Mouse (Mus musculus): ENCODE data around the gene Gm8369. TPM values are rescaled to one million over a fixed set of nuclear protein-coding genes. Genes with fewer than 3 reads are reported as not detected.
"Not testable (repeated sequence)": the region's sequence is repeated elsewhere in the genome, so short reads cannot be mapped to it uniquely, and the experiment has no call there.

The Gm8369 gene
- total RNA-seq, 2 experiments from 2014 or later = 8.3 to 24.7 TPM

DNA sequence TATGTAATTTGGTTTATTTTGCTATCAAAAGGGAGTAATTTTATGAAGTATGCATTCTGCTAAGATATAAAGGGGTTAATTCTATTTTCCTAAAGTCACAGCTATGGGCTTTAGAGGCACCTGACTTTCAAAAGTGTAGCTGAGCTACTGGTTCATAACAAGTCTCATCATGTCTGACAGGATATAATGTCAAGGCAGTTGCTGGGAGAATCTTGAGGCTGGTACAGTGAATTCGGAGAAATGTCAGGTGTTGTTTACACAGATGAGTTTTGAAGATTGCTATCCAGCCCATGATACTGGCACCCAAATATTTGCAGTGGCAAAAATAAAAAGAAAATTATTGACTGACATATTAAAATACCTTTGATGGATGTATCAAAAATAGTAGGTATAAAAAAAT lies 19.1 kb downstream of the Gm8369 start:
- ATAC-seq (replicated peaks; ENCODE audit: low FRiP score, poor library complexity, severe bottlenecking) = no peak

- ATAC-seq (replicated peaks; ENCODE audit: low FRiP score, poor library complexity, severe bottlenecking) = no peak
Observed at GRCm38 (mm10) chr19:11513458-11513857, 27.7 kb downstream of the Gm8369 start.

DNA sequence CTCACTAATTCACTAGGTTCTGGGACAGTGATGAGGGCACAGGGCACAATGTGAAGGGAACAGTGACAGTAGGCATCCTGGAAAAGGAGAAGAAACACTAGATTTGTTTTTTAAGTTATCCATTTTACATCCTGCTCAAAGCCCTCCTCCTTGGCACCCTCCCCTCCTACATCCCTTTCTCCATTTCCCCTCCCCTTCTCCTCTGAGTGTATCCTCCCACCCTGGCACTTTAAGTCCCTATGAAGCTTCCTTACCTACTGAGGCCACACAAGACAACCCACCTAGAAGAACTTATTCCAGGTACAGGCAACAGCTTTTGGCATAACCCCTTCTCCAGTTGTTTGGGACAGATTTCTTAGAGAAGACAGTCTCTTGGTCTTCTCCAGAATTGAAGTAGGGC lies 30.5 kb downstream of the Gm8369 start, which contains the start of gene Ms4a6b:
Gene Ms4a6b, plus strand, starts transcription at position 267 of the 400 bp plus-strand sequence.
- ATAC-seq (replicated peaks; ENCODE audit: low FRiP score, poor library complexity, severe bottlenecking) = no peak

DNA sequence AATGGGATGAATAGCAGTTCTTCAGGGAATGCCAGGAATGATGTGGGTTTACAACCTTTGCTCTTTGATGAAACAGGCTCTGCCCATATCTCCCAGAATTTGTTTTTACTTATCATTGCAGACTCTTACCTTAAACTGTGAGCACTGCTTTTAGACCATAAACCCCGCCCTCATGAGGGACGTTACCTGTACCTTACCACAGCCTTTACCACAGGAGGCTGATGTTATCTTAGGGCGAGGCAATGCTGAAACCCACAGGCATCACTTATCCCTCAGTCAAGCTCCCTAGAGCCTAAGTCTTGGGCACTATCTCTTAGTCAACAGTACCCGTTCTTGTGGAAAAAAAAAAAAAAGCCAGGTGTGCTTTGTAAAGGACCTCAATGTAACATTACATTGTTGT lies 31.1 kb downstream of the Gm8369 start:
- ATAC-seq (replicated peaks; ENCODE audit: low FRiP score, poor library complexity, severe bottlenecking) = no peak

DNA sequence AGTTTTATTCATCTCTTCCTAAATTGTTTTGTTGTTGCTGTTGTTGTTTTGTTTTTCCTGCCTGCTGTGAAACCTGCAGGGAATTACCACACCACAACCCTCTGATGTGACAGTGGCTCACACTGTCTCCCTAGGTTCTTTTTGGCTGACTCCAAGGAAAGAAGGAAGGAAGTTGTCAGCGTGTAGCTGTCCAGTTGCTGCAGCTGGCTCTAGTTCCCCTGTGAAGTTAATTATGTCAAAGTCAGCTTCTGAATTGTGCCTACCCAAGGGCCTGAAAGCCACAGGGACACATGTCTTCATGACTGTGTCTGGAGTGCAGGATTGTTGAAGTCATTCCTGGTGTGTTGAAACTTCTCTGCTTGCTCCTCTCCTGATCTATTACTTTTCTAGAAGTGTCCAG lies 31.6 kb downstream of the Gm8369 start:
- not testable (repeated sequence) for ATAC-seq (replicated peaks; ENCODE audit: low FRiP score, poor library complexity, severe bottlenecking)

DNA sequence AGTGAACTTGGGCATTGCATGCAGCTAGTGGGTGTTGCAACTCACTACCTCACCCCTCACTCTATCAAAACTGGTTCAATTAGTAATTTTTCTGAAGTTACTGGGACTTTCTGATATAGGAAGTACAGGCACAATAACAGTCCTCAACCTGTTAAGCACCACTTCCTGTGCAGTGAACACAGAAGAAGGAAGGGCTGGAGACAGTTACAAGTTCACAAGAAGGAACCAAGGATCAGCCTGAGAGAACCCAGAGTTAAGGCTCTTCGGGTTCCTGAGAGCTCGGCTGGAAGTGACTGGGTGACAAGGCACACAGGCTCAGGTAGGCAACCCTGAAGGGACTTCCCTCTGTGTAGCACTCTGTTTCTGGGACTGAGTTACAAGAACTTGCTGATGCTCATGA lies 32.6 kb downstream of the Gm8369 start:
- not testable (repeated sequence) for ATAC-seq (replicated peaks; ENCODE audit: low FRiP score, poor library complexity, severe bottlenecking)

DNA sequence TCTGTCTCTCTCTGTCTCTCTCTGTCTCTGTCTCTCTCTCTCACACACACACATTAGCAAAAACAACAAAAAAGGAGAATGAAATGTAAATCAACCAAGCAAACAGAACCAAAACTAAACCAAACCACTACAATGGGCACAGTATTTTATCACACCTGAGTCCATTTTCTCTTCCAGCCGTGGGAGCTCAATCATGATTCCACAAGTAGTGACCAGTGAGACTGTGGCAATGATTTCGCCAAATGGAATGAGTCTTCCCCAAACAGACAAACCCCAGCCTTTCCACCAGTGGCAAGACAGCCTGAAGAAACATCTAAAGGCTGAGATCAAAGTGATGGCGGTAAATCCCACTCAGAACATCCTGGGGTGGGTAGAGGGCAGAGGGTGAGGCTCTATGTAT lies 34.4 kb downstream of the Gm8369 start:
- ATAC-seq (replicated peaks; ENCODE audit: low FRiP score, poor library complexity, severe bottlenecking) = no peak

- no peak for ATAC-seq (replicated peaks; ENCODE audit: low FRiP score, poor library complexity, severe bottlenecking)
Observed at GRCm38 (mm10) chr19:11533421-11533820, 47.7 kb downstream of the Gm8369 start.

GRCm38 (mm10) chr19:11533888-11534445 lies 48.2 kb downstream of the Gm8369 start:
- ATAC-seq (replicated peaks; ENCODE audit: low FRiP score, poor library complexity, severe bottlenecking) = no peak

DNA sequence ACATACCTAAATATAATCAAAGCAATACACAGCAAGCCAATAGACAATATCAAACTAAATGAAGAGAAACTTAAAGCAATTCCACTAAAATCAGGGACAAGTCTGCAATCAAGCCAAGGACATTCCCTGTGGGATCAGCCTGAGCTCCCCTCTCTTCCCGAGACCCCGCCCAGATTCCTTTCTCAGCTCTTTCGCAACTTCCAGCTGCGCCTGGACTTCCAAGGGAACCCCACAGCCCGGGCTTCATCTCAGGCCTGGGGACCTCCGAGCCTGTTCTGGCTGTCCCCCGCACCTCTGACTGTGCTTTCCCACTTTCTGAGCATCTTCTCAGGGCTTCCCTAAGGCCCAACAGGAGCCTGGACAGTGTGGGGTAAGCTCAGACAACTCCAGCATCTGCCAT lies 50.9 kb downstream of the Gm8369 start, which contains the start of gene Ms4a4d:
Gene Ms4a4d, plus strand, starts transcription at position 209 of the 400 bp plus-strand sequence.
- no peak for ATAC-seq (replicated peaks; ENCODE audit: low FRiP score, poor library complexity, severe bottlenecking)

- ATAC-seq (replicated peaks; ENCODE audit: low FRiP score, poor library complexity, severe bottlenecking) = no peak
Observed at GRCm38 (mm10) chr19:11537336-11537735, 51.6 kb downstream of the Gm8369 start.

DNA sequence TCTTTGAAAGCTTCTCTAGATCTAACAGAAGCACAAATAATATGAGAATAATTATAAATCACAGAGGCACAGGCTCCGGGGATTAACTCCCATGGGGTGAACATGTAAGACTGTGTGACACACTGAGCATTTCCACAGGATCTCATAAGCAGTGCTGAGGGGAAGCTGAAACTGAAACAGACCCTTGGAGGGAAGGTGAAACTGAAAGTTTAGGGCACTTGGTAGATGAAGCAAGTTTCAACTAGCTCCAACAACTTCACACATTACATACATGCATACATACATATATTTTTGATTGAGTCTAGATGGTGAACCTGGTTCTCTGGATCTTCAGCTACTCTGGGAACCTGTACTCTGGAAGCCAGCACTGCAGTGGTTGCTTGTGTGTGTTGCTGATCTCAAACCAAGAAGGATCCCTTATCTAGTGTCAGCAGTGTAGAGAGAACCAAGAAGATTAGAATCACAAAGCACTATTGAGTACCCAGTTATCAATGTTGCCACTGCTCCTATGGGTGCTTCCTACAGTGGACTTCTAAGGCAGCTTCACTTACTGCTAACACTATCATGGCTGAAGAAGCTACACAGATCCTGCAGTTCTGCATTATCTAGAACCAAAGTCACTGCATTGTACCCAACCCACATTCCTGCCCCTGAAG lies 54.6 kb downstream of the Gm8369 start:
- not testable (repeated sequence) for ATAC-seq (replicated peaks; ENCODE audit: low FRiP score, poor library complexity, severe bottlenecking)

DNA sequence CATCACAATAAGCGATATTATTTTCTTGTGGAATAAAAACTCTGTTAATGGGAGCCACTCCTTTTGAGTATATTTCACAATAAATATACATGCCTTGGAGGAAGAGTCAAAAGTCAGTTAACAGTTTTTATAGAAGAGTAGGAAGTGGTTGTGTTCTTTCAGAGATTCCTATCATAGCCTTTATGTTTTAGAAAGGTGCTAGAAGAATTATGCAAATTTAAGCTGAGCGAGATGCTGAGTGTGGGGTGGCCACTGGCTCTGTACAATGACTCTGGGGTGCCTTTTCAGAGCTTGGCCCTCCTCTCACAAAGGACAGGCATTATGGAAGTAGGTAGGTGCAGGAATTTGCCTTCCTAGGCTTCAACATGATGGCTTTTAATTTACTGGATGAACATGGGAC lies 58.6 kb downstream of the Gm8369 start:
- ATAC-seq (replicated peaks; ENCODE audit: low FRiP score, poor library complexity, severe bottlenecking) = not testable (repeated sequence)

DNA sequence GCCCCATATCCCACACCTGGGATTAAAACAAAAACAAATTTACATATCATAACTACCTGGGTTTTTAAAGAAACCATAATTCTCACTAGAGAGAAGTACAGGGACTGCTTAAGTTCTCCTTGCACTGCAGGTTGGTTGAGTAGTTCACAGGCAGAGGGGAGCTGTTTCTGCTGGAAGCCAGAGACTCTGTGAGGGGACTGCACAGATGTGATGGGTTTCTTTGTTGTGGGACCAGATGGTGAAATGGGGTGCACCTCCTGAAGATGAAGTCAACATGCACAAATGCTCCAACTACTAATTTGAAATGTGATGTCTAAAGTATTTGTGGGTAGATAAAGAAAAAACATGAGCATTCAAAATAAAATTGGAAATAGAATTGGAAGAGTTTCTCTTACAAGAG lies 62.2 kb downstream of the Gm8369 start:
- ATAC-seq (replicated peaks; ENCODE audit: low FRiP score, poor library complexity, severe bottlenecking) = no peak

GRCm38 (mm10) chr19:11554726-11555125 lies 69.0 kb downstream of the Gm8369 start:
- no peak for ATAC-seq (replicated peaks; ENCODE audit: low FRiP score, poor library complexity, severe bottlenecking)

GRCm38 (mm10) chr19:11559560-11559959 lies 73.8 kb downstream of the Gm8369 start:
- not testable (repeated sequence) for ATAC-seq (replicated peaks; ENCODE audit: low FRiP score, poor library complexity, severe bottlenecking)

Other genes with a start within 250 kb of the Gm8369 start
- 19.8 and 24.3 TPM in 2 replicates for gene Ms4a1, start 219.7 kb upstream of the Gm8369 start, total RNA-seq (2015; ENCODE audit: low replicate concordance)
- 12.8 and 13.2 TPM in 2 replicates for gene Ms4a1, start 219.7 kb upstream of the Gm8369 start, total RNA-seq (2017; ENCODE audit: low replicate concordance)
- gene Ms4a5, start 202.1 kb upstream of the Gm8369 start, total RNA-seq (2015; ENCODE audit: low replicate concordance) = not detected in 2 replicates
- gene Ms4a5, start 202.1 kb upstream of the Gm8369 start, total RNA-seq (2017; ENCODE audit: low replicate concordance) = not detected in 2 replicates
- 3.6 TPM in 1 of 2 replicates, not detected in the other for gene Ms4a14, start 171.5 kb upstream of the Gm8369 start, total RNA-seq (2015; ENCODE audit: low replicate concordance)
- gene Ms4a14, start 171.5 kb upstream of the Gm8369 start, total RNA-seq (2017; ENCODE audit: low replicate concordance) = under 0.01 TPM in 1 of 2 replicates, not detected in the other
- gene Ms4a7, start 149.8 kb upstream of the Gm8369 start, total RNA-seq (2015; ENCODE audit: low replicate concordance) = 3.6 and 8.8 TPM in 2 replicates
- 8.3 TPM in 1 of 2 replicates, not detected in the other for gene Ms4a7, start 149.8 kb upstream of the Gm8369 start, total RNA-seq (2017; ENCODE audit: low replicate concordance)
- gene Ms4a4a, start 110.4 kb upstream of the Gm8369 start, total RNA-seq (2015; ENCODE audit: low replicate concordance) = not detected in 2 replicates
- not detected in 2 replicates for gene Ms4a4a, start 110.4 kb upstream of the Gm8369 start, total RNA-seq (2017; ENCODE audit: low replicate concordance)
- gene Ms4a4c, start 81.2 kb upstream of the Gm8369 start, total RNA-seq (2015; ENCODE audit: low replicate concordance) = 17.3 and 39.4 TPM in 2 replicates
- 1.5 and 4.2 TPM in 2 replicates for gene Ms4a4c, start 81.2 kb upstream of the Gm8369 start, total RNA-seq (2017; ENCODE audit: low replicate concordance)
- gene Ms4a4b, start 42.4 kb upstream of the Gm8369 start, total RNA-seq (2015; ENCODE audit: low replicate concordance) = 40.0 and 72.9 TPM in 2 replicates
- gene Ms4a4b, start 42.4 kb upstream of the Gm8369 start, total RNA-seq (2017; ENCODE audit: low replicate concordance) = 1.4 and 5.0 TPM in 2 replicates
- 21.0 and 37.1 TPM in 2 replicates for gene Ms4a6c, start 16.6 kb upstream of the Gm8369 start, total RNA-seq (2015; ENCODE audit: low replicate concordance)
- 13.0 and 39.2 TPM in 2 replicates for gene Ms4a6c, start 16.6 kb upstream of the Gm8369 start, total RNA-seq (2017; ENCODE audit: low replicate concordance)
- gene Ms4a6b, start 30.6 kb downstream of the Gm8369 start, total RNA-seq (2015; ENCODE audit: low replicate concordance) = 15.1 and 22.2 TPM in 2 replicates
- 5.4 and 12.9 TPM in 2 replicates for gene Ms4a6b, start 30.6 kb downstream of the Gm8369 start, total RNA-seq (2017; ENCODE audit: low replicate concordance)
- 3.2 and 4.2 TPM in 2 replicates for gene Ms4a4d, start 50.9 kb downstream of the Gm8369 start, total RNA-seq (2015; ENCODE audit: low replicate concordance)
- 1.3 TPM in 1 of 2 replicates, not detected in the other for gene Ms4a4d, start 50.9 kb downstream of the Gm8369 start, total RNA-seq (2017; ENCODE audit: low replicate concordance)
- gene Ms4a6d, start 118.9 kb downstream of the Gm8369 start, total RNA-seq (2015; ENCODE audit: low replicate concordance) = 2.2 and 5.4 TPM in 2 replicates
- gene Ms4a6d, start 118.9 kb downstream of the Gm8369 start, total RNA-seq (2017; ENCODE audit: low replicate concordance) = 0.90 TPM in 1 of 2 replicates, not detected in the other
- gene Ms4a2, start 137.8 kb downstream of the Gm8369 start, total RNA-seq (2015; ENCODE audit: low replicate concordance) = 13.3 and 21.4 TPM in 2 replicates
- gene Ms4a2, start 137.8 kb downstream of the Gm8369 start, total RNA-seq (2017; ENCODE audit: low replicate concordance) = 6.8 and 12.9 TPM in 2 replicates
- 148 and 159 TPM in 2 replicates for gene Ms4a3, start 154.9 kb downstream of the Gm8369 start, total RNA-seq (2015; ENCODE audit: low replicate concordance)
- gene Ms4a3, start 154.9 kb downstream of the Gm8369 start, total RNA-seq (2017; ENCODE audit: low replicate concordance) = 39.9 and 40.2 TPM in 2 replicates
- not detected in 2 replicates for gene Oosp2, start 174.6 kb downstream of the Gm8369 start, total RNA-seq (2015; ENCODE audit: low replicate concordance)
- gene Oosp2, start 174.6 kb downstream of the Gm8369 start, total RNA-seq (2017; ENCODE audit: low replicate concordance) = not detected in 2 replicates
- 2.1 TPM in 1 of 2 replicates, not detected in the other for gene Oosp1, start 205.2 kb downstream of the Gm8369 start, total RNA-seq (2015; ENCODE audit: low replicate concordance)
- gene Oosp1, start 205.2 kb downstream of the Gm8369 start, total RNA-seq (2017; ENCODE audit: low replicate concordance) = 6.3 TPM in 1 of 2 replicates, not detected in the other
- not detected in 2 replicates for gene Oosp3, start 211.1 kb downstream of the Gm8369 start, total RNA-seq (2015; ENCODE audit: low replicate concordance)
- not detected in 2 replicates for gene Oosp3, start 211.1 kb downstream of the Gm8369 start, total RNA-seq (2017; ENCODE audit: low replicate concordance)